Mouse (Mus musculus): ENCODE data around the gene Stac2. TPM values are rescaled to one million over a fixed set of nuclear protein-coding genes. Genes with fewer than 3 reads are reported as not detected.

The Stac2 gene
- polyA plus RNA-seq, 1 experiment = 7.3 TPM

DNA sequence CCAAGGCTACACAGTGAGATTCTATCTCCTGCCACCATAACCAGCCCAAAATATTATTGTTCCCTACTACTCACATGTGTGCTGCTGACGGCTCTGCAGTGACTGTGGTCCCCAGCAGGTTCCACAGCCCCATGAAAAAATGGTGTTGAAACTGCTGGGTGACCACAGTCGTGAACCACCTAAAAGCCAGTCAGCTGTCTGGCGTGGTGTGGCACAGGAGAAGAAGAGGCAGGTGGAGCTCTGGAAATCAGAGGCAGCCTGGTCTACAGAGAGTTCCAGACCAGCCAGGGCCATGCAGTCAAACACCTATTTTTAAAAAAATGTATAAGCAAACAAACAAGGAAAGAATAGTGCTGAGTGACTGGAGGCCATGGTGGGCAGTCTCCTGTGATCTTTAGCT lies 8.2 kb upstream of the Stac2 start:
- H3K27ac ChIP-seq (ENCODE audit: control insufficient read depth, insufficient read depth, low read depth, low read length) = no peak overlapping the region
- peaks cover 22% of the 10 kb centered on the region for H3K4me1 ChIP-seq (ENCODE audit: control insufficient read depth, insufficient read depth, low read length)
- H3K4me3 ChIP-seq (ENCODE audit: control insufficient read depth, low read depth, low read length) = no peak overlapping the region
- no peak for TF ChIP-seq CTCF (IDR thresholded peaks at IDR 0.05; ENCODE audit: control insufficient read depth, insufficient read depth, insufficient replicate concordance, low read depth, low read length)
- TF ChIP-seq POLR2A (IDR thresholded peaks at IDR 0.05; ENCODE audit: control insufficient read depth, low read depth, low read length) = no peak
- H3K27me3 ChIP-seq (ENCODE audit: control insufficient read depth, insufficient read depth, low read length) = no peaks in the 10 kb centered on the region
- peaks cover 1% of the 10 kb centered on the region; the same call in 1 of the 2 replicates for H3K36me3 ChIP-seq (ENCODE audit: control insufficient read depth, insufficient read depth, low read length)

DNA sequence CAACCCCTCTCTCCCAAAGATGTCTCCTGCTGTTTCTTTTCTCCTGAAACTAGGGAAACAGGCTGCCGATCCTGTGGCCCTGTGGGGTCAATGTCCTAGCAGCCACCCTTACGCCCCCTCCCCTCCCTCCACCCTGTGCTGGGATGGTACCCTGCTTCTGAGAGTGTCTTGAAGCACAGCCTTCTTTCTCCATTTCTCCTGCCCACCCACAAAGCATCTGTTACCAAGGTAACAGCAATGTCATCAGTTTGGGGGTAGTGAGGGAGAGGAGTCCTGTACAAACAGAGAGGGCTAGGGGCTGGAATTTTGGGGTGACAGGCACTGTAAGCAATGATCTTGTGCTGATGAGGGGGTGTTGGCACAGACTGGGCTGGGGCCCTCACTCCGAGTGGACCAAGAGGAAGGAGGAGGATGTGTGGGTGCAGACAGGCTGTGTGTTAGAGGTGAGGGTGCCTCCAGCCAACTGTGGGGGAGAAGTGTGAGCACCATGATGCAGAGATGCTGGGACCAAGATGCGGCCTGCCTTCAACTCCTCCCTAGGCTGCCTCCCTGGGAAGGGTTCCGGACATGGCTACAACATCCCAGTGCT lies 6.9 kb upstream of the Stac2 start:
- Histone ChIP-seq H3K36me3 (ENCODE audit: control insufficient read depth, insufficient read depth, low read length) (no peaks in the 10 kb centered on the region; the same call in 1 of the 2 replicates), H3K4me1 (ENCODE audit: control insufficient read depth, insufficient read depth, low read length) (peaks cover 15% of the 10 kb centered on the region), H3K27me3 (ENCODE audit: control insufficient read depth, insufficient read depth, low read length) (no peaks in the 10 kb centered on the region), H3K27ac (ENCODE audit: control insufficient read depth, insufficient read depth, low read depth, low read length) (no peak overlapping the region), H3K4me3 (ENCODE audit: control insufficient read depth, low read depth, low read length) (no peak overlapping the region)
- no peak for TF ChIP-seq POLR2A (IDR thresholded peaks at IDR 0.05; ENCODE audit: control insufficient read depth, low read depth, low read length)
- no peak for TF ChIP-seq CTCF (IDR thresholded peaks at IDR 0.05; ENCODE audit: control insufficient read depth, insufficient read depth, insufficient replicate concordance, low read depth, low read length)

DNA sequence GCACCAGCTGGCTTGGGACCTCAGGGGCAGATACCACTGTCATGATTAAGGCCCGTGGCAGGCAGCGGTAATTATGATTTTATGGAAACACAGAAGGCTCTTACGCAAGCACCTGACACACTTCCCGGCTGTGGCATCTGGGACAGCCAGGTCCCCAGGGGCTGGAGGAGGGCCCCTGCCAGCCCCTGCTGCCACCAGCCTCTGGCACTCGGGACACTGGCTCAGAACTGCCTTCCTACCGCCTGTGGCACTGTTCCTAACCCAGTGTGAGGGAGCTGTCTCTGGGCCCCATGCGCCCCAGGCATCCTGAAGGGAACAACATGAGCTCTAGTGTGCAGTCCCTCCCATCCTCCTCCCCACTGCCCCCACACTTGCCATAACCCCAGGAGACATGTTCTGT lies 6.4 kb upstream of the Stac2 start:
- Histone ChIP-seq H3K27me3 (ENCODE audit: control insufficient read depth, insufficient read depth, low read length) (no peaks in the 10 kb centered on the region), H3K36me3 (ENCODE audit: control insufficient read depth, insufficient read depth, low read length) (no peaks in the 10 kb centered on the region), H3K4me3 (ENCODE audit: control insufficient read depth, low read depth, low read length) (no peak overlapping the region), H3K27ac (ENCODE audit: control insufficient read depth, insufficient read depth, low read depth, low read length) (no peak overlapping the region), H3K4me1 (ENCODE audit: control insufficient read depth, insufficient read depth, low read length) (peaks cover 12% of the 10 kb centered on the region)
- TF ChIP-seq CTCF (IDR thresholded peaks at IDR 0.05; ENCODE audit: control insufficient read depth, insufficient read depth, insufficient replicate concordance, low read depth, low read length) = no peak
- no peak for TF ChIP-seq POLR2A (IDR thresholded peaks at IDR 0.05; ENCODE audit: control insufficient read depth, low read depth, low read length)

DNA sequence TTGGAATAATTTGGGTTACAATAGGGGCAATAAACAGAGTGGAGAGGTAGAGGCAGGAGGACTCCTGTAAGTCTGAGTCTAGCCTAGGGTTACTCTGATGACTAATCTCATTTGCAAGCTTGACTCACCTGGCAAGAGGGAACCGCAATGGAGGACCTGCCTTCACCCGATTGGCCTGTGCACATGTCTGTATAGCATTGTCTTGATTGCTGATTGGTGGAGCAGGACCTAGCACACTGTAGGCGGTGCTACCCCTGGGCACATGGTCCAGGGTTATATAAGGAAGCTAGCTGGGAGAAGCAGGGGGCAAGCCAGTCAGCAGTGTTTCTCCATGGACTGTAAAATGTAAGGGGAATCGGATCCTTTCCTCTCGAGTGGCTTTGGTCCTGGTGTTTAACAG lies 4.7 kb upstream of the Stac2 start:
- H3K36me3 ChIP-seq (ENCODE audit: control insufficient read depth, insufficient read depth, low read length) = no peaks in the 10 kb centered on the region
- H3K4me1 ChIP-seq (ENCODE audit: control insufficient read depth, insufficient read depth, low read length) = peaks cover 12% of the 10 kb centered on the region
- TF ChIP-seq POLR2A (IDR thresholded peaks at IDR 0.05; ENCODE audit: control insufficient read depth, low read depth, low read length) (no peak), CTCF (IDR thresholded peaks at IDR 0.05; ENCODE audit: control insufficient read depth, insufficient read depth, insufficient replicate concordance, low read depth, low read length) (no peak)
- no peak overlapping the region for H3K27ac ChIP-seq (ENCODE audit: control insufficient read depth, insufficient read depth, low read depth, low read length)
- no peaks in the 10 kb centered on the region for H3K27me3 ChIP-seq (ENCODE audit: control insufficient read depth, insufficient read depth, low read length)
- H3K4me3 ChIP-seq (ENCODE audit: control insufficient read depth, low read depth, low read length) = peak overlapping the region; percentile 67

DNA sequence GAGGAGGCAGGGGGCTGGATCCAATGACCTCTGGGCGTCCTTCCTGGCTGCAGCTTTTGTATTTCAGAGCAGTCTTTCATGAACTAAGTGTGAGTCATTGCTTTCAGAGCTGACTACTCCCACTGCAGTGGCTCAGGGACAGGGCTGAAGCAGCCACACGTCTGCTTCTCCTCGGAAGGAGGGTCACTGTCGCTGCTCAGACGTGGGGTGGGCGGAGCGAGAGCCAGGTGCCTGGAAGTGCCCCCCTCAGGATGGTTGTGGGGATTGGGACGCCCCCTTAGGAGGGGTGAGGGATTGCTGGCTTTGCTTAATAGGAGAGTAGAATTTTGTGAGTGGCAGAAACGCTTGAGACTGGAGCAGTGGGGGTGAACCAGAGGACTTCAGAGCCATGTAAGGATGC lies 4.2 kb upstream of the Stac2 start:
- Histone ChIP-seq H3K4me3 (ENCODE audit: control insufficient read depth, low read depth, low read length) (peak overlapping the region; percentile 9), H3K27me3 (ENCODE audit: control insufficient read depth, insufficient read depth, low read length) (peaks cover 4% of the 10 kb centered on the region; the same call in 1 of the 2 replicates), H3K4me1 (ENCODE audit: control insufficient read depth, insufficient read depth, low read length) (peaks cover 16% of the 10 kb centered on the region), H3K27ac (ENCODE audit: control insufficient read depth, insufficient read depth, low read depth, low read length) (no peak overlapping the region), H3K36me3 (ENCODE audit: control insufficient read depth, insufficient read depth, low read length) (no peaks in the 10 kb centered on the region)
- no peak for TF ChIP-seq CTCF (IDR thresholded peaks at IDR 0.05; ENCODE audit: control insufficient read depth, insufficient read depth, insufficient replicate concordance, low read depth, low read length)
- no peak for TF ChIP-seq POLR2A (IDR thresholded peaks at IDR 0.05; ENCODE audit: control insufficient read depth, low read depth, low read length)

DNA sequence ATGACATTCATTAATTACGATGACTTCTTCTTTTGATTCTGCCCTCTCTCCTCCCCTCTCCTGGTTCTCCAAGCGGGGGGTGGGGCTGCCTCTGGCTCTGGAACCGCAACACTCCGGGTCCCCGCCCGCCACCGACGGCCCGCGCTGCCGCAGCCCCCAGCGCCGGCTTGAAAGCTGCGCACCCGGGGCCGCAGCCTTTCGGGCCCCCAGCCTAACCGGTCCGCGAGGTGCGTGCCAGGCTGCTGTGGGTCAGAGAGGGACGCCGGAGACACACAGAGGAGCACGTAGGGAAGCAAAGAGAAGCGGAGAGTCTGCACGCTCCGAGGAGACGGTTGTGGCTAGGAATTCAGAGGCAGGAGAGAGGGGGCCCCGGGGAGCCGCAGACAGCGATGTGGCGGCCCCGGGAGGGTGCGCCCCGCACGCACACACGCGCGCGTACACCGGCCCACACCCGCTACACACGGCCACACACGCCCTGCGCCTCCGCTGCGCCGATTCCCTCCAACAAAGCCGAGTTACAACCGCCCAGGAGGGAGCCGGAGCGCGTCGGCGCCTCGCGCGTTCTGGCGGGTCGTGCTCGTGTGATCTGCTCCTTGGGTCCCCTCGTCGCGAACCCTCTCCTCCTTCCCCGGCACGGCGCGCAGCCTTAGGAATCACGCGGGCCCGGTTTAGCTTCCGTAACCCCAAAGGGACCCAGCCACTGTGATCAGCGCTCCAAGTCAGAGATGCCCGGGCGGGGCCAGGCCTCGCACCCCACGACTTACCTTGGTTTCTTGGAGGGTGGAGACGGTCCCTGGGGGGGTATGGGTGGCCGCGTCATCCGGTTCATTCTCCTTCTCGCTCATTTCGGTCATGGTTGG lies 903 bp downstream of the Stac2 start:
- Histone ChIP-seq H3K27me3 (ENCODE audit: control insufficient read depth, insufficient read depth, low read length) (peaks cover 4% of the 10 kb centered on the region; the same call in 1 of the 2 replicates), H3K27ac (ENCODE audit: control insufficient read depth, insufficient read depth, low read depth, low read length) (no peak overlapping the region; the same call in 1 of the 2 replicates), H3K36me3 (ENCODE audit: control insufficient read depth, insufficient read depth, low read length) (no peaks in the 10 kb centered on the region), H3K4me3 (ENCODE audit: control insufficient read depth, low read depth, low read length) (peak overlapping the region; percentile 90), H3K4me1 (ENCODE audit: control insufficient read depth, insufficient read depth, low read length) (peaks cover 24% of the 10 kb centered on the region)
- TF ChIP-seq CTCF (IDR thresholded peaks at IDR 0.05; ENCODE audit: control insufficient read depth, insufficient read depth, insufficient replicate concordance, low read depth, low read length) = no peak
- no peak for TF ChIP-seq POLR2A (IDR thresholded peaks at IDR 0.05; ENCODE audit: control insufficient read depth, low read depth, low read length)

DNA sequence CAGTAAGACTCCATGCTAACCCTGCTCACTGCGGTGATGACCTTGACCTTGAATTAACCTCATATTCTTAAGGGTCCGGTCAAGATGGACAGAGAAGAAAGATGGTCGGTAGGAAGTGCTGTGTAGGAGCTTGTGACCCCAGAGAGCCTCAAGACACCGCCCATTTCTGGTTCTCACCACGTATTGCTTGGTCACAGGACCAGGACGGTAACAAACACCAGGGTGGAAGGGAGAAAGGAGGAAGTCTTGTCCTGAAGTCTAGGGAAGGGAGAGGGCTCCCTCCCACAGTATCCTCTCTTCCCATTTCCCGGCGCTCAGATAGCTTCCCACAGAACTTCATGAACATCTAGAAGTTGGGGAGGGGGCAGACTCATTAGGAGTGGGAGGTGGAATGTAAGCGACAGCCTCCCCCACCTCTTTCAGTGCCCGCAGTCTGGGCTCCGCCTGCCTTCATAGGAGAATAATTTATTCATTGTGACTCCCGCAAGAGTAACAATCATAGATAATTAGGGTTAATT lies 1.6 kb downstream of the Stac2 start:
- Histone ChIP-seq H3K4me1 (ENCODE audit: control insufficient read depth, insufficient read depth, low read length) (peaks cover 17% of the 10 kb centered on the region), H3K36me3 (ENCODE audit: control insufficient read depth, insufficient read depth, low read length) (no peaks in the 10 kb centered on the region), H3K27me3 (ENCODE audit: control insufficient read depth, insufficient read depth, low read length) (peaks cover 4% of the 10 kb centered on the region; the same call in 1 of the 2 replicates), H3K4me3 (ENCODE audit: control insufficient read depth, low read depth, low read length) (peak overlapping the region; percentile 90), H3K27ac (ENCODE audit: control insufficient read depth, insufficient read depth, low read depth, low read length) (no peak overlapping the region)
- TF ChIP-seq CTCF (IDR thresholded peaks at IDR 0.05; ENCODE audit: control insufficient read depth, insufficient read depth, insufficient replicate concordance, low read depth, low read length) (no peak), POLR2A (IDR thresholded peaks at IDR 0.05; ENCODE audit: control insufficient read depth, low read depth, low read length) (no peak)
